Mouse (Mus musculus): ENCODE data around the gene Flrt2. TPM values are rescaled to one million over a fixed set of nuclear protein-coding genes. Genes with fewer than 3 reads are reported as not detected.

Flrt2 gene
- polyA plus RNA-seq, 1 experiment from 2014 or later, result 35.9 TPM

DNA sequence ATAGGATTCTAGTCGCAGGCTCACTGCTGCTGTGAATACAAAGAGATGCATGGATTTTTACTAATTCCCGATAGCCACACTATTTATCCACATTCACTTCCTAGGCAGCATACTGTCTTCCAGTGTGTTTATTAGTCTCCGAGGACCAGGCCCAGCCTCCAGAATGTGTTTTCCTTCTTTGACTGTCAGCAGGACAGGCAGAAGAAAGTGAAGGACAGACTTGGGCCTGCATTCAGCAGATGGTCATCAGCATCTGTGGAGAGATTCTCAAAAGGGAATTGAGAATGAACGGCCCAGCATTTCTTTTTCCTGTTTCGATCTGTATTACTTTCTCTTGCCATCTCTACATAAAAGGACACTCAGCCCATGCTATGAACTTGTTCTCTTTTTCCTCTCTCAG, 46.0 kb downstream of the Flrt2 start:
- Histone ChIP-seq H3K4me2 (no peak overlapping the region), H3K9me3 (no peaks in the 10 kb centered on the region), H3K4me3 (no peak overlapping the region), H3K27me3 (no peaks in the 10 kb centered on the region), H3K27ac (no peak overlapping the region), H3K9ac (no peak overlapping the region), H3K36me3 (no peaks in the 10 kb centered on the region), H3K4me1 (peaks cover 17% of the 10 kb centered on the region; the same call in 1 of the 2 replicates)
- no peak for ATAC-seq (ENCODE audit: insufficient number of reproducible peaks, insufficient read depth, low FRiP score, low TSS enrichment, low read depth)
- WGBS, result 79% methylated on average over 5 of the region's 5 CpGs

DNA sequence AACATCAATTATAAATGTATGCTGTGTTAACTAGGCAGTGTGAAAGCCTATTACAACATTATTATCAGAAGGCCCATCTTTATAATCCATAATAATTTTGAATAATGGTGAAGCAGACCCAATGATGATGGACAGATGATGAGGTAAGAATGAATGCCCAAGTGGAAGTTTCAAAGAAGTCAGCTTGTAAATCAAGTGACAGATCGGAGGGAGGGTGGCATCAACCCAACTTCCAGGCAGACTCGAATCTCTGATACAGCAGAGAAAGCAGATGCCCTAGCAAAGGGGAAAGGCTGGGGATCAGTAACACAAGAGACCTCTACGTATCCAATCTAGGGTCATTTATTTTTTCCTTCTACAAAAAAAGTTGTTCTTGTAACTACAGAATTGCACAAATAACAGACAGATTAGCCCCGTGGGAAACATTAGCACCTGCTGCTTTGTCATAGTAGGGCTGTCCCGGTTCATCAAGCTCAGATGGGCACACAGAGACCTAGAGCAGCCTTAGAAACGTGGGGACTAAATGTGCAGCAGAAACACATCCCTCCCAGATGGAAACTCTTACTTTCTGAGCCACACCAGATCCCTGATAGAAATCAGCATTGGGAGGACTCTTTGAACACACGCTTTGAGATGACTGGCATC, 46.6 kb downstream of the Flrt2 start:
- Histone ChIP-seq H3K27me3 (no peaks in the 10 kb centered on the region), H3K27ac (no peak overlapping the region), H3K4me2 (no peak overlapping the region), H3K9me3 (no peaks in the 10 kb centered on the region), H3K9ac (no peak overlapping the region), H3K4me3 (no peak overlapping the region), H3K4me1 (peaks cover 17% of the 10 kb centered on the region; the same call in 1 of the 2 replicates), H3K36me3 (no peaks in the 10 kb centered on the region)
- ATAC-seq (ENCODE audit: insufficient number of reproducible peaks, insufficient read depth, low FRiP score, low TSS enrichment, low read depth), result no peak
- WGBS, result 59% methylated on average over 7 of the region's 7 CpGs

DNA sequence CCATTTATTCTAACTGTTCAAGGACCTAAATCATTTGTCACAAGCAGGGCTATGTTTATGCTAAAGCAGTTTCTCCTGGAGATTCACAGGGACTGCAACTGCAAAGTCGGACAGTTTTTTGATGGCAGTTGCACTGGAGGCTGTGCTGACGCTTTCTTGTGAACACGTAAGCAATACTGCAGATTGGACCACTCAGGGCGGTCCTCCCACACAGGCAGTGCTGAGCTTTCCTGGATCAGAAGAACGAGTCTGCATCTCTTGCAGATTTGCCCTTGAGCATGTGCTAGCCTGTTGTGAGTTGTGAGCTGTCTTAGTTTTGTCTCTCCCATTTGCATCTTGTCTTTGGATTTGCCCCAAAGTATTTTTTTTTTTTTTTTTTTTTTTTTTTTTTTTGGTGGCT, 47.7 kb downstream of the Flrt2 start:
- H3K27ac ChIP-seq, result no peak overlapping the region

DNA sequence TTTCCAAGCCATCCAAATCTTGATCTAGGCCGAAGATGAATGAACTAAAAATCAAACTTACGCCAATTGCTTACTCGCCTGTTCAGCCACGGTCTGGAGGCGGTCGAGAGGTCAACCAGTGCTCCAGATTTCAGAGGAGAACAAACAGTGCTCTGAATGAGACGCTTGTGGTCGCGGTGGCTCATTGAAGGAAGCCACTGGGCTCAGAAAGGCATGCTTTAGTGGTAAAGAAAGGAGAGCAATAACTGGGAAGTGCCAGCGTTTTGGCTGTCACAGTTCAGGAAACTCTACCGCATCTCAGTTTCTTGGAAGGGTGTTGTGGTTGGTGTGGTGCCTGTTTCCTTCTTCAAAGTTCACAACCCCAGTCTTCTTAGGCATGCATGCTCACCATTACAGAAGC, 49.3 kb downstream of the Flrt2 start:
- Histone ChIP-seq H3K4me1 (peaks cover 9% of the 10 kb centered on the region; the same call in 1 of the 2 replicates), H3K9ac (no peak overlapping the region), H3K27me3 (no peaks in the 10 kb centered on the region), H3K4me3 (no peak overlapping the region), H3K9me3 (no peaks in the 10 kb centered on the region), H3K27ac (no peak overlapping the region), H3K4me2 (no peak overlapping the region), H3K36me3 (no peaks in the 10 kb centered on the region; the same call in 1 of the 2 replicates)
- 56% methylated on average over 11 of the region's 11 CpGs for WGBS
- ATAC-seq (ENCODE audit: insufficient number of reproducible peaks, insufficient read depth, low FRiP score, low TSS enrichment, low read depth), result no peak

More for the DNA sequence above, 47.7 kb downstream of the Flrt2 start:
- Histone ChIP-seq H3K27me3 (no peaks in the 10 kb centered on the region), H3K4me2 (no peak overlapping the region), H3K4me1 (peaks cover 17% of the 10 kb centered on the region; the same call in 1 of the 2 replicates), H3K9ac (no peak overlapping the region), H3K36me3 (no peaks in the 10 kb centered on the region; the same call in 1 of the 2 replicates), H3K4me3 (no peak overlapping the region), H3K9me3 (no peaks in the 10 kb centered on the region)
- WGBS, result 62% methylated on average over 5 of the region's 5 CpGs
- ATAC-seq (ENCODE audit: insufficient number of reproducible peaks, insufficient read depth, low FRiP score, low TSS enrichment, low read depth), result no peak

DNA sequence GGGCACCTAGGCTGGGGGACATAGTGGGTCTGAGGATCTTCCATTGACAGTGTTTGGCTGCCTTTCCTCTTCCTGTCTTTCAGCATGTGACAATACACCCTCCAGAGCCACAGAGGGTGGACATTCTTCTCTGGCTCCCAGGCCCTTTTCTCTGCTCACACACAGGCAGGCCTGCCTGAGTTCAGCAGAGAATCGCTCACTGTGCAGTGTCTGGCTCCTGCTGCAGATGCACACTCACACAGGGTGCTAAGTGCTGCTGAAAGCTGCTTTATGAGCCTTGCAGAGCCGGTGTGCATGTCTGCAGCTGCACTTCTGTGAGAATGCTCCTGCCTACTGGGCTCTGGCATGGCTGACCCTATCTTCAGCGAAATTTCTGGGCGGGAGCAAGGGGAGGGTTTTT, 52.3 kb downstream of the Flrt2 start:
- Histone ChIP-seq H3K36me3 (no peaks in the 10 kb centered on the region; the same call in 1 of the 2 replicates), H3K4me3 (no peak overlapping the region), H3K4me1 (0 out of 2 replicates have a peak, but pooled peaks cover 6% of the 10 kb centered on the region), H3K27me3 (no peaks in the 10 kb centered on the region), H3K27ac (no peak overlapping the region), H3K9ac (no peak overlapping the region), H3K9me3 (no peaks in the 10 kb centered on the region), H3K4me2 (no peak overlapping the region)
- WGBS, result 75% methylated on average over 4 of the region's 4 CpGs
- no peak for ATAC-seq (ENCODE audit: insufficient number of reproducible peaks, insufficient read depth, low FRiP score, low TSS enrichment, low read depth)

DNA sequence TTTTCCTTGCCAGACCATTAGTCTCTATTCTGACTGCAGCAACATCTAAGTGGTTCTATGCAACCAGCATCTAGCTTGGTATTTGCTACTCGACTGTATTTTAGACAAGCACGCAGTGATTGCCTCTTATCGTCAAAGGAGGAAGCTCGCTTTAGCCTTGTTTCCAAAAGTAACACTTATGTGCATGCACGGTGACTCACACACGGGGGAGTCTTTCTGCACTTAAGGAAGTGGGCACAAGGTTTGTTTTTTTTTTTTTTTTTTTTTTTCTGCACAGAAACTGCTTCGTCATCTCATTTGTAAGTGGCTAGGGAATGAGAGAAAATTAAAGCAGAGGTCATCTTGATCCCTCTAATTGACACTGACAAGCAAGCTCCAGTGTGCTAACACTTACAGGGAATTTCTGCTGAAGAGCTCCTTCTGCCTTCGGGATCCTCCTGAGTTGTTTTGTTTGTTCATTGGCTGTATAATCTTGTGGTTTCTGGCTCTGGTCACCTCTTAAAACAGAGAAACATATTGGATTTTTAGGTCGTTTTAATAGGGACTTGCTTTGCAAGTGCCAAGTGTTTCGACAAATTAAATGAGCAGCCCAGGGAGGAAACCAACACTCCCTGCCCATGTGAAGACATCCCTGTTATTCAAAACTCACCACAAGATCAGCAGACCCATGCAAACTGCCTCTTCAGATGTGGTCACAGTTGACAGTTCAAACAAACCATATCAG, 55.0 kb downstream of the Flrt2 start:
- WGBS, result 47% methylated on average over 10 of the region's 10 CpGs
- no peak overlapping the region for H3K27ac ChIP-seq

DNA sequence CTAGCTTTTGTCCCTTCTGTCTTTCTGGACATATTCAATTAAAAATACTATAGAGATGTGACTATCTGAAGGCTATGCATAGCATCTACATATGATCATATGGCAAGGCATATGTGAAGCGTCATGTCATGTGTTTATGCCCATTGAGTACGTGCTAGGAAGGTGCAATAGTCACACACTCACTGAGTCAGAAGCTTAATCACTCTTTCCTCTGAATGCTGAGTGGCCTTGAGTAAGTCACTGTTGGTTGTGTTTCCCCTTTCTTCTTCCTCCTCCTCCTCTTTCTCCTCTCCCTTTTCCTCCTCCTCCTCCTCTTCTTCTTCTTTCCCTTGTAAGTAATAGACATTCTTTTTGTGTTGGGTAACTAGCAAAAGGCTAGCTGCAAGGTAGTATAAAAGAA, 56.7 kb downstream of the Flrt2 start:
- no peaks in the 10 kb centered on the region for H3K27me3 ChIP-seq
- 0 out of 2 replicates have a peak, but pooled peaks cover 6% of the 10 kb centered on the region for H3K4me1 ChIP-seq
- no peak overlapping the region for H3K27ac ChIP-seq
- no peak overlapping the region for H3K4me2 ChIP-seq
- no peak overlapping the region for H3K9ac ChIP-seq
- ATAC-seq (ENCODE audit: insufficient number of reproducible peaks, insufficient read depth, low FRiP score, low TSS enrichment, low read depth), result no peak
- no peak overlapping the region for H3K4me3 ChIP-seq
- no peaks in the 10 kb centered on the region for H3K9me3 ChIP-seq
- WGBS, result 91% methylated on average over 2 of the region's 2 CpGs
- H3K36me3 ChIP-seq, result no peaks in the 10 kb centered on the region; the same call in 1 of the 2 replicates

More for the DNA sequence above, 55.0 kb downstream of the Flrt2 start:
- H3K9me3 ChIP-seq, result no peaks in the 10 kb centered on the region
- no peak overlapping the region for H3K4me2 ChIP-seq
- ATAC-seq (ENCODE audit: insufficient number of reproducible peaks, insufficient read depth, low FRiP score, low TSS enrichment, low read depth), result no peak
- 0 out of 2 replicates have a peak, but pooled peaks cover 6% of the 10 kb centered on the region for H3K4me1 ChIP-seq
- no peak overlapping the region for H3K9ac ChIP-seq
- H3K27me3 ChIP-seq, result no peaks in the 10 kb centered on the region
- no peaks in the 10 kb centered on the region; the same call in 1 of the 2 replicates for H3K36me3 ChIP-seq
- H3K4me3 ChIP-seq, result no peak overlapping the region

DNA sequence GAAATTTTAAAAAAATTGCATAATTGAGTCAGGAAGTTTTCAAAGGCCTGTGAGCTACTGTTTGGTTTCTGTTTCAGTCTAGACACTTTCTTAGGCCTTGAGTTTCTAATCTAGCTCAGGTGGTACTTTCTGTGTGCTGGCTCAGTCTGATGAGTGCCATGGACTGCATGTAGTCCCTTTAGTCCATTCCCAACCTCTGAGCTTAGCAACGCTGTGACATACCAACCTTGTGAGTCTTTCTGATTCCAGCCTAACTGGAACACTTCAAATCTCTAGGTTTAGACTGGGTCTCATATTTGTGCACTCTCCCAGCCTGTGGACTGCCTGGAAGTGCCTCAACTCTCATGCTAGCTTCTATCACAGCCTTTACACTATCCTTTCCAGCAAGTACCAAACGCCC, 57.2 kb downstream of the Flrt2 start:
- WGBS, result 85% methylated on average over 2 of the region's 2 CpGs
- ATAC-seq (ENCODE audit: insufficient number of reproducible peaks, insufficient read depth, low FRiP score, low TSS enrichment, low read depth), result no peak

DNA sequence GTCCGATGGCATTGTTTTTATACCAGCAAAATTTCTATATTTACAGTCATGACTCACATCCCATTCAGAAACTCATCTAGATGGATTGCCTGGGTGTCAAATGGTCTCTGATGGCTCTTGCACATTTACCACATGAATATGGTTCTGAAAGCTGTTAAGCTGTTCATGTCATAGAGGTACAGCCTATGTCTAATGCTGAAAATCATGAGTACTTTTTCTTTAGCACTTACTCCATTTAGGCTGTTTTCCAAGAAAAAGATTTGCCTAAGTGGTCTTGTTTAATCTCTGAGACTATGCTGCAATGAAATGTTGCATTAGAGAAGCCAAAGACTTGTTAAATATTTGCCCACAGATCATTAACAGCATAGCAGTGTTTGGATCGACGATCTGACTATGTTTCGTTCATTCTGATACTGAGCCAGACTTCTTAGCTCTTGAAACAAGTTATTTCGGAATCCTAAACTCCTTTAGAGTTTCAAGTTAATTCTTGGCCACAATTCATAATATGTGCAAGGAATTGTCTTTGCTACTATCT, 67.3 kb downstream of the Flrt2 start:
- Histone ChIP-seq H3K4me2 (no peak overlapping the region), H3K36me3 (0 out of 2 replicates have a peak, but pooled peaks cover 5% of the 10 kb centered on the region), H3K27me3 (no peaks in the 10 kb centered on the region), H3K4me3 (no peak overlapping the region), H3K9ac (no peak overlapping the region), H3K4me1 (no peaks in the 10 kb centered on the region), H3K27ac (no peak overlapping the region), H3K9me3 (0 out of 2 replicates have a peak, but pooled peaks cover 2% of the 10 kb centered on the region)
- 88% methylated on average over 5 of the region's 5 CpGs for WGBS
- ATAC-seq (ENCODE audit: insufficient number of reproducible peaks, insufficient read depth, low FRiP score, low TSS enrichment, low read depth), result no peak

More for the DNA sequence above, 57.2 kb downstream of the Flrt2 start:
- H3K36me3 ChIP-seq, result no peaks in the 10 kb centered on the region; the same call in 1 of the 2 replicates
- no peak overlapping the region for H3K4me3 ChIP-seq
- H3K27ac ChIP-seq, result no peak overlapping the region
- no peak overlapping the region for H3K9ac ChIP-seq
- H3K4me1 ChIP-seq, result 0 out of 2 replicates have a peak, but pooled peaks cover 6% of the 10 kb centered on the region
- H3K9me3 ChIP-seq, result no peaks in the 10 kb centered on the region
- no peaks in the 10 kb centered on the region for H3K27me3 ChIP-seq
- no peak overlapping the region for H3K4me2 ChIP-seq

DNA sequence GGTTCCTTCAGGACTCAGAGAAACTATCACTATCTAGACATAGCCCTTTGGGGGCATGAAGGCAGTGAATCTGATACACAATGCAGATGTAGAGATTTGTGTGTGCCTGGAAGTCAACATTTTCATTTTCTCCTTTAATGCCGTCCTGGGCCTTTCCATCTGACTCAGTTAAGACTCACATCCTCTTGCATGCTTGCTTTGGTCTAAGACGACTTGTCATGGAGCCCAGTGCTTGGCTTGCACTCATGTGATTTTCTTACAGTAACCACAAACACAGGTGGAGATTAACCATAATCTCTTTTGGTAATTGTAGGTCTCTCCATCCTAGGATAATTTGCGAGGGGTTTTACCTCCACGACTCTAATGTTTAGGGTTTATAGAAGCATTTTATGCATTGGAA, 73.2 kb downstream of the Flrt2 start:
- Histone ChIP-seq H3K4me1 (0 out of 2 replicates have a peak, but pooled peaks cover 5% of the 10 kb centered on the region), H3K27me3 (no peaks in the 10 kb centered on the region)
- 66% methylated on average over 4 of the region's 4 CpGs for WGBS

DNA sequence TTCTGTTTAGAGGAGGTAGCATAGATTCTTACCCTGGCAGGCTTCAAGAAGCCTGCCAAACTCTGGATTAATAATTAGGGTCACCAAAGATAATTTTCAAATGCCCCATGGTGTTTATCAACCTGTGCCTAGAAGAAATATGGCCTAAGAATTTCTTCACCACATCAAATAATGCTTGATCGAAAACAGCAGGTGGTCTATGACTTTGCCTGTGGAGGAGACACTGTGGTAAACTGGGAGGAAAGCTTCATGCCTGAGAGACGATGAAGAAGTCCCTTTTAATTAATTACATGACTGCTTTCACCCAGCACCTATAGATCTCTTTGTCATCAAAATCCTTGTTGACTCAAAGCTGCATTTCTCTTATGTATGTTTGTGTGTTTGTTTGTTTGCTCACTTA, 77.0 kb downstream of the Flrt2 start:
- Histone ChIP-seq H3K9ac (no peak overlapping the region), H3K9me3 (no peaks in the 10 kb centered on the region), H3K36me3 (no peaks in the 10 kb centered on the region), H3K27ac (no peak overlapping the region), H3K4me2 (no peak overlapping the region), H3K4me3 (no peak overlapping the region), H3K4me1 (0 out of 2 replicates have a peak, but pooled peaks cover 5% of the 10 kb centered on the region), H3K27me3 (no peaks in the 10 kb centered on the region)
- 72% methylated on average over 2 of the region's 2 CpGs for WGBS
- ATAC-seq (ENCODE audit: insufficient number of reproducible peaks, insufficient read depth, low FRiP score, low TSS enrichment, low read depth), result no peak

More for the DNA sequence above, 73.2 kb downstream of the Flrt2 start:
- no peak overlapping the region for H3K27ac ChIP-seq
- no peaks in the 10 kb centered on the region for H3K9me3 ChIP-seq
- H3K4me2 ChIP-seq, result no peak overlapping the region
- no peak overlapping the region for H3K9ac ChIP-seq
- H3K36me3 ChIP-seq, result 0 out of 2 replicates have a peak, but pooled peaks cover 2% of the 10 kb centered on the region
- no peak for ATAC-seq (ENCODE audit: insufficient number of reproducible peaks, insufficient read depth, low FRiP score, low TSS enrichment, low read depth)
- no peak overlapping the region for H3K4me3 ChIP-seq
